Mouse (Mus musculus) MEL (cell line): Measurements from ENCODE around the gene Calhm2. TPM values are rescaled to one million over a fixed set of nuclear protein-coding genes. Genes with fewer than 3 reads are reported as not detected.

Experiments
- DNase-seq: peaks from one replicate; pipeline ENCODE4 v3.0.0; 2011; ENCODE audit warnings: low read depth, low spot score
- H3K27ac ChIP-seq: 2 replicates; pipeline ENCODE4 v1.5.1; 2012; ENCODE audit warnings: low read depth, mild to moderate bottlenecking, control low read depth, low read length, moderate library complexity; ENCODE audit not compliant: control insufficient read depth
- H3K27me3 ChIP-seq, 2 experiments: fragments of 150-350 bp in 1 of 2; sonication (generic) in 1 of 2; 2 replicates each; pipeline ENCODE4 v1.6.1; 2012; ENCODE audit warnings: low read length in 2 of 2, mild to moderate bottlenecking in 2 of 2, improper control_type of control experiment in 1 of 2, moderate library complexity in 1 of 2; ENCODE audit not compliant: insufficient read depth in 2 of 2, control insufficient read depth in 1 of 2
- H3K36me3 ChIP-seq, 2 experiments: 2 replicates each; pipeline ENCODE4 v1.6.1; 2012 to 2014; ENCODE audit warnings: low read length in 2 of 2, improper control_type of control experiment in 1 of 2, inconsistent platforms in 1 of 2, mild to moderate bottlenecking in 1 of 2; ENCODE audit not compliant: insufficient read depth in 2 of 2, control insufficient read depth in 1 of 2
- H3K4me1 ChIP-seq, 2 experiments: fragments of 150-350 bp in 1 of 2; sonication (generic) in 1 of 2; 2 replicates each; pipeline ENCODE4 v1.6.1; 2012; ENCODE audit warnings: low read length in 2 of 2, improper control_type of control experiment in 1 of 2, mild to moderate bottlenecking in 1 of 2; ENCODE audit not compliant: insufficient read depth in 2 of 2, control insufficient read depth in 1 of 2
- H3K4me3 ChIP-seq, 2 experiments: fragments of 150-350 bp in 1 of 2; sonication (generic) in 1 of 2; 2 replicates each; pipeline ENCODE4 v1.5.1; 2012; ENCODE audit warnings: low read depth in 2 of 2, low read length in 2 of 2, mild to moderate bottlenecking in 2 of 2, moderate library complexity in 2 of 2, control low read depth in 1 of 2, improper control_type of control experiment in 1 of 2; ENCODE audit not compliant: control insufficient read depth in 1 of 2, insufficient read depth in 1 of 2
- H3K79me2 ChIP-seq: 2 replicates; pipeline ENCODE4 v1.6.1; 2012; ENCODE audit warnings: mild to moderate bottlenecking, low read length, moderate library complexity; ENCODE audit not compliant: control insufficient read depth, poor library complexity, insufficient read depth
- H3K9ac ChIP-seq: 2 replicates; pipeline ENCODE4 v1.6.1; 2012; ENCODE audit warnings: low read depth, mild to moderate bottlenecking, control low read depth, low read length, moderate library complexity; ENCODE audit not compliant: control insufficient read depth, poor library complexity, severe bottlenecking
- H3K9me3 ChIP-seq: fragments of 150-350 bp; sonication (generic); replicated peaks from 2 replicates; pipeline ENCODE4 v1.6.1; 2012; ENCODE audit warnings: mild to moderate bottlenecking, low read length, improper control_type of control experiment, moderate library complexity; ENCODE audit not compliant: insufficient read depth
- BHLHE40 ChIP-seq: IDR thresholded peaks from 2 replicates; pipeline ENCODE4 v1.6.1; 2012; ENCODE audit warnings: low read depth, mild to moderate bottlenecking, inconsistent platforms, low read length, improper control_type of control experiment, borderline replicate concordance
- CHD1 ChIP-seq: IDR thresholded peaks from 2 replicates; pipeline ENCODE4 v1.6.1; 2012; ENCODE audit warnings: low read depth, mild to moderate bottlenecking, inconsistent platforms, low read length, improper control_type of control experiment
- CHD2 ChIP-seq: IDR thresholded peaks from 2 replicates; pipeline ENCODE4 v1.6.1; 2011; ENCODE audit warnings: low read length, improper control_type of control experiment
- CTCF ChIP-seq, 3 experiments: IDR thresholded peaks in 2 of 3; conservative IDR thresholded peaks in 1 of 3; 2 replicates each; pipeline ENCODE4 v1.5.1; 2011 to 2012; ENCODE audit warnings: low read length in 3 of 3, low read depth in 2 of 3, mild to moderate bottlenecking in 2 of 3, improper control_type of control experiment in 1 of 3, inconsistent platforms in 1 of 3, mixed read lengths in 1 of 3, moderate library complexity in 1 of 3; ENCODE audit not compliant: control insufficient read depth in 1 of 3, insufficient read depth in 1 of 3, poor library complexity in 1 of 3, severe bottlenecking in 1 of 3
- E2F4 ChIP-seq: IDR thresholded peaks from 2 replicates; pipeline ENCODE4 v1.6.1; 2011; ENCODE audit warnings: low read depth, low read length, improper control_type of control experiment, borderline replicate concordance
- EP300 ChIP-seq, 2 experiments: IDR thresholded peaks; 2 replicates each; pipeline ENCODE4 v1.6.1; 2011; ENCODE audit warnings: improper control_type of control experiment in 2 of 2, low read length in 2 of 2, low read depth in 1 of 2, mild to moderate bottlenecking in 1 of 2
- ETS1 ChIP-seq: IDR thresholded peaks from 2 replicates; pipeline ENCODE4 v1.6.1; 2012; ENCODE audit warnings: low read depth, mild to moderate bottlenecking, inconsistent platforms, low read length, improper control_type of control experiment, moderate library complexity
- GABPA ChIP-seq: IDR thresholded peaks from 2 replicates; pipeline ENCODE4 v1.6.1; 2012; ENCODE audit warnings: low read depth, mild to moderate bottlenecking, inconsistent platforms, low read length, improper control_type of control experiment, moderate library complexity
- GATA1 ChIP-seq: IDR thresholded peaks from 2 replicates; pipeline ENCODE4 v1.6.1; 2011; ENCODE audit warnings: low read depth, low read length, improper control_type of control experiment
- HCFC1 ChIP-seq: IDR thresholded peaks from 2 replicates; pipeline ENCODE4 v1.6.1; 2012; ENCODE audit warnings: low read depth, mild to moderate bottlenecking, inconsistent platforms, low read length, improper control_type of control experiment, moderate library complexity
- JUND ChIP-seq: IDR thresholded peaks from 2 replicates; pipeline ENCODE4 v1.6.1; 2011; ENCODE audit warnings: low read depth, mild to moderate bottlenecking, improper control_type of control experiment, low read length
- KAT2A ChIP-seq: conservative IDR thresholded peaks from 2 replicates; pipeline ENCODE4 v1.6.1; 2012; ENCODE audit warnings: low read depth, low read length, improper control_type of control experiment, inconsistent platforms
- MAFK ChIP-seq: IDR thresholded peaks from 2 replicates; pipeline ENCODE4 v1.6.1; 2011; ENCODE audit warnings: low read depth, mild to moderate bottlenecking, low read length, improper control_type of control experiment, borderline replicate concordance
- MAX ChIP-seq: IDR thresholded peaks from 2 replicates; pipeline ENCODE4 v1.6.1; 2011; ENCODE audit warnings: low read length, improper control_type of control experiment
- MEF2A ChIP-seq: IDR thresholded peaks from 2 replicates; pipeline ENCODE4 v1.6.1; 2014; ENCODE audit warnings: low read depth, mild to moderate bottlenecking, inconsistent platforms, low read length, improper control_type of control experiment; ENCODE audit not compliant: poor library complexity, insufficient replicate concordance, severe bottlenecking; ENCODE audit errors: extremely low read depth
- MXI1 ChIP-seq: IDR thresholded peaks from 2 replicates; pipeline ENCODE4 v1.6.1; 2011; ENCODE audit warnings: mild to moderate bottlenecking, low read depth, low read length, improper control_type of control experiment
- POLR2AphosphoS2 ChIP-seq: IDR thresholded peaks from 2 replicates; pipeline ENCODE4 v1.6.1; 2011; ENCODE audit warnings: low read length, improper control_type of control experiment
- POLR2AphosphoS5 ChIP-seq: IDR thresholded peaks from 2 replicates; pipeline ENCODE4 v1.6.1; 2012; ENCODE audit warnings: low read depth, borderline replicate concordance, mild to moderate bottlenecking, inconsistent platforms, low read length, moderate library complexity, mixed read lengths
- RAD21 ChIP-seq: IDR thresholded peaks from 2 replicates; pipeline ENCODE4 v1.6.1; 2011; ENCODE audit warnings: mild to moderate bottlenecking, low read depth, low read length, improper control_type of control experiment
- RCOR1 ChIP-seq: IDR thresholded peaks from 2 replicates; pipeline ENCODE4 v1.6.1; 2012; ENCODE audit warnings: low read depth, mild to moderate bottlenecking, inconsistent platforms, low read length, improper control_type of control experiment
- SIN3A ChIP-seq: IDR thresholded peaks from 2 replicates; pipeline ENCODE4 v1.6.1; 2012; ENCODE audit warnings: low read length, improper control_type of control experiment, inconsistent platforms
- SMC3 ChIP-seq: IDR thresholded peaks from 2 replicates; pipeline ENCODE4 v1.6.1; 2011; ENCODE audit warnings: low read depth, low read length, improper control_type of control experiment
- TAL1 ChIP-seq: IDR thresholded peaks from 2 replicates; pipeline ENCODE4 v1.6.1; 2012; ENCODE audit warnings: mild to moderate bottlenecking, inconsistent platforms, low read length, moderate library complexity, mixed read lengths
- TBP ChIP-seq: IDR thresholded peaks from 2 replicates; pipeline ENCODE4 v1.8.0; 2011; ENCODE audit warnings: low read depth, low read length, improper control_type of control experiment
- USF1 ChIP-seq: IDR thresholded peaks from 2 replicates; pipeline ENCODE4 v1.6.1; 2014; ENCODE audit warnings: low read depth, mild to moderate bottlenecking, inconsistent platforms, low read length, improper control_type of control experiment, moderate library complexity
- USF2 ChIP-seq, 2 experiments: IDR thresholded peaks; 2 replicates each; pipeline ENCODE4 v1.6.1; 2011 to 2012; ENCODE audit warnings: improper control_type of control experiment in 2 of 2, low read length in 2 of 2, borderline replicate concordance in 1 of 2, inconsistent platforms in 1 of 2, low read depth in 1 of 2, mild to moderate bottlenecking in 1 of 2; ENCODE audit not compliant: insufficient read depth in 1 of 2
- ZC3H11A ChIP-seq: IDR thresholded peaks from 2 replicates; pipeline ENCODE4 v1.6.1; 2012; ENCODE audit warnings: low read depth, mild to moderate bottlenecking, inconsistent platforms, low read length, improper control_type of control experiment
- ZMIZ1 ChIP-seq: IDR thresholded peaks from 2 replicates; pipeline ENCODE4 v1.6.1; 2012; ENCODE audit warnings: low read depth, mild to moderate bottlenecking, inconsistent platforms, low read length, improper control_type of control experiment, moderate library complexity
- polyA plus RNA-seq, 2 experiments: library from polyadenylated mRNA; stranded (reverse) in 1 of 2; unstranded in 1 of 2; fragments of >175 nt in 1 of 2; fragments of >200 nt in 1 of 2; gene quantifications; 2 replicates each; pipeline versions ENCODE4 v1.2.1 to v1.2.4; 2012; ENCODE audit warnings: low replicate concordance in 2 of 2, low read depth in 1 of 2; ENCODE audit not compliant: insufficient read length in 2 of 2, insufficient read depth in 1 of 2, missing spikeins in 1 of 2
- total RNA-seq: library from RNA; depleted of rRNA; stranded (reverse); fragments of 300-350 nt; gene quantifications from 2 replicates; pipeline ENCODE4 v1.2.3, GENCODE M21; 2012

The Calhm2 gene
- total and polyA plus RNA-seq, 3 experiments, result 11.1 to 11.2 TPM; not detected in 1

DNA sequence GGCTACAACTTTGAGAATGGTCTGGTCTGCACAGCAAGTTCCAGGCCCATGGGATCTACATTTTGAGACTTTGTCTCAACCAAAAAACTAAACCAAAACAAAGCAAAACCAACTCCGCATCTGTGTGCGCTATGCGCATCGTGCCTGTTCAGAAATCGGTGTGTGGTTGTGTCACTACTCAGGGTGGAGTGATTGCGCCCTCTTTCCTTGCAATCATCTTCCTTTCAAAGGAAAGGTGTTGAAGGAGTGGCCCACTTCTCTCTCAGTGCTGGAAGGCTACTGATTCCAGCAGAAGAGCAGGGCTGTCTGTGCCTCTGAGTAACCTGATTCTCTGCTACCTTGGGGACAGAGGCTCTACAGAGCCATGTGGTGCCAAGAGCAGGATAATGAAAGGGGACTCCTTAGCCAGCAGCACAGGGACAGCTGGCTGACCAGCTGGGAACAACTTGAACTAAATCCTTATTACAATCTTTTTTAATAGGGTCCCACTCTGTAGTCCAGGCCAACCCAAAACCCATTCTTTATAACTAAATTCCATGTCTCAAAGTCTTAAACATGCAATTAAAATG lies 25.2 kb upstream of the Calhm2 start:
- no peak for DNase-seq
- Histone ChIP-seq H3K27me3 (peaks cover 0 to 2% of the 10 kb centered on the region in 2 experiments; a peak in 1 of 4 replicates), H3K27ac (no peak overlapping the region), H3K4me3 (no peak overlapping the region), H3K4me1 (no peaks in the 10 kb centered on the region; a peak in 1 of 4 replicates), H3K79me2 (no peaks in the 10 kb centered on the region), H3K9ac (no peak overlapping the region), H3K36me3 (no peaks in the 10 kb centered on the region; a peak in 1 of 4 replicates), H3K9me3 (no peaks in the 10 kb centered on the region)
- TF ChIP-seq ZMIZ1, result no peak
- no peak for TF ChIP-seq GABPA
- no peak for TF ChIP-seq CHD1
- TF ChIP-seq E2F4, result no peak
- no peak for TF ChIP-seq BHLHE40
- TF ChIP-seq HCFC1, result no peak
- TF ChIP-seq GATA1, result no peak
- TF ChIP-seq ETS1, result no peak
- no peak for TF ChIP-seq USF1
- TF ChIP-seq ZC3H11A, result no peak
- TF ChIP-seq POLR2AphosphoS2, result no peak
- no peak for TF ChIP-seq RCOR1
- TF ChIP-seq CTCF (IDR thresholded peaks at IDR 0.05 in 2 of 3, conservative IDR thresholded peaks at IDR 0.05 in 1 of 3; ENCODE audit: control insufficient read depth in 1 of 3, insufficient read depth in 1 of 3, low read depth in 2 of 3, low read length in 3 of 3, poor library complexity in 1 of 3, severe bottlenecking in 1 of 3), result no peak
- TF ChIP-seq SMC3, result no peak
- no peak for TF ChIP-seq JUND

DNA sequence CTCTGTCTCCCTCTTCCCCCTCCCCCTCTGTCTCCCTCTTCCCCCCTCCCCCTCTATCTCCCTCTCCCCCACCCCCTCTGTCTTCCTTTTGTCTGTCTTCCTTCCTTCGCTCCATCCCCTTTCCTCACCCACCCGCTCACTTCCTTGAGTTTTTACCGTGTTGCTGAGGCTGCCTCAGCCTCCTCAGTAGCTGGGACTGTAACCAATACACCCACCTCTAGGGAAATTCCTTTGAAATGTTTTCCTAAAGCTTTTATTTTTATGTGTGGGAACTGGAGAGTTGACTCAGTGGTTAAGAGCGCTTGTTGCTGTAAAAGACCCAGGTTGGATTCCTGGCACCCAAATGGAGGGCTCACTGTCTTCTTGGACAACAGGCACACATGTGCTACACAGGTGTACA lies 23.6 kb upstream of the Calhm2 start:
- Histone ChIP-seq H3K36me3 (no peaks in the 10 kb centered on the region), H3K4me1 (no peaks in the 10 kb centered on the region), H3K9ac (no peak overlapping the region), H3K9me3 (no peaks in the 10 kb centered on the region), H3K27ac (no peak overlapping the region), H3K27me3 (peaks cover 3% of the 10 kb centered on the region in 2 experiments; a peak in 3 of 4 replicates), H3K4me3 (no peak overlapping the region), H3K79me2 (no peaks in the 10 kb centered on the region)
- DNase-seq, result no peak
- no peak for TF ChIP-seq CHD2
- no peak for TF ChIP-seq KAT2A
- TF ChIP-seq MAFK, result no peak
- TF ChIP-seq USF2 (IDR thresholded peaks at IDR 0.05; ENCODE audit: borderline replicate concordance in 1 of 2, insufficient read depth in 1 of 2, low read depth in 1 of 2, low read length in 2 of 2), result no peak
- no peak for TF ChIP-seq TBP
- no peak for TF ChIP-seq RAD21
- no peak for TF ChIP-seq HCFC1
- TF ChIP-seq CHD1, result no peak
- TF ChIP-seq TAL1, result no peak
- no peak for TF ChIP-seq SIN3A
- no peak for TF ChIP-seq MAX
- no peak for TF ChIP-seq MXI1
- TF ChIP-seq E2F4, result no peak
- TF ChIP-seq MEF2A, result no peak
- TF ChIP-seq POLR2AphosphoS5, result no peak
- TF ChIP-seq EP300 (IDR thresholded peaks at IDR 0.05; ENCODE audit: low read depth in 1 of 2, low read length in 2 of 2), result no peak
- TF ChIP-seq ETS1, result no peak
- TF ChIP-seq RCOR1, result no peak
